Mouse (Mus musculus) neural tube, embryonic 11.5 days (tissue): Measurements from ENCODE around the gene Dcaf12. TPM values are rescaled to one million over a fixed set of nuclear protein-coding genes. Genes with fewer than 3 reads are reported as not detected.
A peak's percentile ranks its signal among the peaks of the same experiment; 100 is the strongest.

Experiments
- ATAC-seq: fragments of 200-750 bp; cut with Nextera tagmentation; 2 replicates; pipeline ENCODE4 v1.8.0; 2017; ENCODE audit warnings: moderate number of reproducible peaks, mild to moderate bottlenecking, moderate TSS enrichment, moderate library complexity; ENCODE audit not compliant: insufficient read depth, low FRiP score, low TSS enrichment
- DNase-seq: peaks from one replicate; pipeline ENCODE4 v3.0.0-alpha.2; 2015; ENCODE audit warnings: low spot score
- H3K27ac ChIP-seq: fragments of 300-500 bp; sonication (generic); 2 replicates; pipeline ENCODE4 v1.5.1; 2014; ENCODE audit warnings: low read depth, mild to moderate bottlenecking, low read length
- H3K27me3 ChIP-seq: fragments of 300-500 bp; sonication (generic); 2 replicates; pipeline ENCODE4 v1.6.1; 2014; ENCODE audit warnings: mild to moderate bottlenecking, low read length, mixed read lengths; ENCODE audit not compliant: control insufficient read depth, insufficient read depth
- H3K36me3 ChIP-seq: fragments of 300-500 bp; sonication (generic); 2 replicates; pipeline ENCODE4 v1.6.1; 2014; ENCODE audit warnings: mild to moderate bottlenecking, low read length, moderate library complexity, mixed read lengths; ENCODE audit not compliant: control insufficient read depth, insufficient read depth
- H3K4me1 ChIP-seq: fragments of 300-500 bp; sonication (generic); 2 replicates; pipeline ENCODE4 v1.6.1; 2014; ENCODE audit warnings: low read length, mixed read lengths; ENCODE audit not compliant: control insufficient read depth, insufficient read depth
- H3K4me2 ChIP-seq: fragments of 300-500 bp; sonication (generic); 2 replicates; pipeline ENCODE4 v1.6.1; 2014; ENCODE audit warnings: low read depth, mild to moderate bottlenecking, moderate library complexity
- H3K4me3 ChIP-seq: fragments of 300-500 bp; sonication (generic); 2 replicates; pipeline ENCODE4 v1.5.1; 2014; ENCODE audit warnings: low read depth, low read length
- H3K9ac ChIP-seq: fragments of 300-500 bp; sonication (generic); 2 replicates; pipeline ENCODE4 v1.6.1; 2014; ENCODE audit warnings: mild to moderate bottlenecking, low read length
- H3K9me3 ChIP-seq: fragments of 300-500 bp; sonication (generic); 2 replicates; pipeline ENCODE4 v1.6.1; 2016; ENCODE audit warnings: low read length; ENCODE audit not compliant: control insufficient read depth
- WGBS: fragments of 180-500 bp; shearing (Covaris S2); extraction: QIAGEN DNeasy Blood & Tissue Kit; methylation state at CpG from one replicate; pipeline ENCODE4 v1.1.7; 2014; 5-methylcytosine and 5-hydroxymethylcytosine counted together
- polyA plus RNA-seq: library from polyadenylated mRNA; unstranded; fragments of >200 nt; fragmentation: Nextera tagmentation; extraction: Ambion mirVana; gene quantifications from 2 replicates; pipeline ENCODE4 v1.2.1, GENCODE M21; 2014

Gene Dcaf12
- polyA plus RNA-seq, 1 experiment from 2014 or later = 64.0 TPM

DNA sequence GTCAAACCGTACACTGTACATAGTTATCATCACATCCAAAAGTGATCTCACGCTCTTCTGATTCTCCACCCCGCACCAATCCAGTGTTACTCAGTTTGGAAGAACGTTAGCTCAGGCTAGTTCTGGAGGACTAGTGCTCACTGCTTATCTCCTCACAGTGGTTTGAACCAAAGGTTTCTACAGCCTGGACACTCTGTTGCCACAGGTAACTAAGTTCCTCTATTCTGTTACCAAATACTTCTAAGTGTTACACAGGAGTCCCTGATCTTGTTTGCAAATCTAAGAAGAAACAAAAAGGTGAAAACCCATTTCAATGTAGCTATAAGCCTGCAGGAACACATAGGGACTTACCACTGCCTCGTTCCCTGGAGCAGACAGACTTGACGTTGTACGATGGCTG, 18.7 kb downstream of the Dcaf12 start:
- Histone ChIP-seq H3K27ac (no peak overlapping the region), H3K9ac (no peak overlapping the region), H3K4me3 (no peak overlapping the region), H3K9me3 (no peaks in the 10 kb centered on the region), H3K4me1 (no peaks in the 10 kb centered on the region), H3K27me3 (no peaks in the 10 kb centered on the region), H3K4me2 (no peak overlapping the region), H3K36me3 (peaks cover 25% of the 10 kb centered on the region)
- DNase-seq (no peak), ATAC-seq (no peak)
- 95% methylated on average over 7 of the region's 7 CpGs for WGBS

GRCm38 (mm10) chr4:41295507-41295906, 19.2 kb downstream of the Dcaf12 start:
- Histone ChIP-seq H3K4me2 (no peak overlapping the region), H3K9me3 (no peaks in the 10 kb centered on the region), H3K27me3 (no peaks in the 10 kb centered on the region), H3K9ac (no peak overlapping the region), H3K4me1 (no peaks in the 10 kb centered on the region), H3K27ac (no peak overlapping the region), H3K36me3 (peaks cover 25% of the 10 kb centered on the region), H3K4me3 (no peak overlapping the region)
- DNase-seq (no peak), ATAC-seq (no peak)
- WGBS = 95% methylated on average over 11 of the region's 11 CpGs

DNA sequence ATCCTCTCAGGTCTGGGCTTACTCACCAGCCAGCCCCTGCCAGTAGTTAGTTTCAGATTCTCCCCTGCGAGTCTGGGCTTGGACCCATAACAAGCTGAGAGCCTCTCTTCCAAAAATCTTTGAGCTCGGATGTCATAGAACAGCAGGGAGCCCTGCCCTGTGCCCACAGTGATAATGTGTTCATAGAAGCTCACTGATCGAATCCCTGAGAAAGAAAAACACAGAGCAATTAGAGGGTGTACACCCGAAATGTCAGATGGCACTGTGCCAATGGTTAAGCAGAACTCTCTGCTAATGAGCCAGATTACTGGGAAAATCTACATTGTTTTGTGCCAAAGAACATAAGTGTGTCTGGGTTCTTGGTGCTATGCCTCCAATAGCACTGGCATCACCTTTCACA, 20.8 kb downstream of the Dcaf12 start:
- 88% methylated on average over 4 of the region's 4 CpGs for WGBS
- no peaks in the 10 kb centered on the region for H3K4me1 ChIP-seq
- no peaks in the 10 kb centered on the region for H3K27me3 ChIP-seq
- H3K36me3 ChIP-seq = peaks cover 23% of the 10 kb centered on the region
- H3K4me2 ChIP-seq = no peak overlapping the region
- no peak overlapping the region for H3K9ac ChIP-seq
- ATAC-seq (no peak), DNase-seq (no peak)
- no peak overlapping the region for H3K27ac ChIP-seq
- no peak overlapping the region for H3K4me3 ChIP-seq
- H3K9me3 ChIP-seq = no peaks in the 10 kb centered on the region

GRCm38 (mm10) chr4:41289802-41290201, 24.9 kb downstream of the Dcaf12 start:
- no peaks in the 10 kb centered on the region for H3K27me3 ChIP-seq
- H3K4me2 ChIP-seq = no peak overlapping the region
- no peak overlapping the region for H3K9ac ChIP-seq
- peaks cover 12% of the 10 kb centered on the region for H3K36me3 ChIP-seq
- ATAC-seq = no peak
- no peak for DNase-seq
- no peaks in the 10 kb centered on the region for H3K9me3 ChIP-seq
- H3K4me1 ChIP-seq = no peaks in the 10 kb centered on the region
- 64% methylated on average over 7 of the region's 7 CpGs for WGBS
- H3K27ac ChIP-seq = no peak overlapping the region
- no peak overlapping the region for H3K4me3 ChIP-seq

DNA sequence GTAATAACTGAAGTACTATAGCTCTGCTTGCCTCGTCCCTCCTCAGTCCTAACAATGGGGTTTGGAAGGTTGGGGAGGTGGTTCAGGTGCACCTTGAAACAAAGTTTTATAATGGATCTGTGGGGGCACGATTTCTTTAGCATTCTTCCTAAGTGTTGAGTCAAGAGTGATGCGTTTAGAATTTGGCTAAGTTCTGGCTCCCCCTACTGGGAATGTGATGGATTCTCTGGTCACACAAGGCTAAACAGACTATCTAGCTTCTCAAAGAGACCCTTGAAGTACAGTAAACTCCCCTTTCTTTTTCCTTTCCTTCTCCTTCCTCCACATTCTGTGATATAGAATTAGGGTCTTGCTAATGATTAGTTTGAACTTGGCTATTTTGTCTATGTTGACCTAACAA, 28.3 kb downstream of the Dcaf12 start:
- DNase-seq (no peak), ATAC-seq (no peak)
- Histone ChIP-seq H3K4me1 (no peaks in the 10 kb centered on the region), H3K36me3 (no peaks in the 10 kb centered on the region; the same call in 1 of the 2 replicates), H3K27me3 (no peaks in the 10 kb centered on the region), H3K27ac (no peak overlapping the region), H3K9me3 (no peaks in the 10 kb centered on the region), H3K4me2 (no peak overlapping the region), H3K9ac (no peak overlapping the region), H3K4me3 (no peak overlapping the region)
- 29% methylated on average over 3 of the region's 3 CpGs for WGBS

GRCm38 (mm10) chr4:41284087-41284486, 30.6 kb downstream of the Dcaf12 start:
- no peak for ATAC-seq
- DNase-seq = no peak
- no peak overlapping the region for H3K4me2 ChIP-seq
- no peak overlapping the region for H3K27ac ChIP-seq
- no peak overlapping the region for H3K4me3 ChIP-seq
- no peak overlapping the region for H3K9ac ChIP-seq
- 90% methylated on average over 2 of the region's 2 CpGs for WGBS
- H3K9me3 ChIP-seq = no peaks in the 10 kb centered on the region
- no peaks in the 10 kb centered on the region for H3K27me3 ChIP-seq
- H3K4me1 ChIP-seq = no peaks in the 10 kb centered on the region
- no peaks in the 10 kb centered on the region for H3K36me3 ChIP-seq

- Histone ChIP-seq H3K27me3 (no peaks in the 10 kb centered on the region), H3K9me3 (no peaks in the 10 kb centered on the region), H3K4me2 (peak overlapping the region; percentile 50), H3K4me1 (peaks cover 22% of the 10 kb centered on the region), H3K4me3 (peak overlapping the region; percentile 93), H3K27ac (no peak overlapping the region), H3K36me3 (no peaks in the 10 kb centered on the region), H3K9ac (peak overlapping the region; percentile 93)
- ATAC-seq (no peak), DNase-seq (no peak)
- 69% methylated on average over 5 of the region's 5 CpGs for WGBS
Observed at GRCm38 (mm10) chr4:41275927-41276326, 38.8 kb downstream of the Dcaf12 start.

DNA sequence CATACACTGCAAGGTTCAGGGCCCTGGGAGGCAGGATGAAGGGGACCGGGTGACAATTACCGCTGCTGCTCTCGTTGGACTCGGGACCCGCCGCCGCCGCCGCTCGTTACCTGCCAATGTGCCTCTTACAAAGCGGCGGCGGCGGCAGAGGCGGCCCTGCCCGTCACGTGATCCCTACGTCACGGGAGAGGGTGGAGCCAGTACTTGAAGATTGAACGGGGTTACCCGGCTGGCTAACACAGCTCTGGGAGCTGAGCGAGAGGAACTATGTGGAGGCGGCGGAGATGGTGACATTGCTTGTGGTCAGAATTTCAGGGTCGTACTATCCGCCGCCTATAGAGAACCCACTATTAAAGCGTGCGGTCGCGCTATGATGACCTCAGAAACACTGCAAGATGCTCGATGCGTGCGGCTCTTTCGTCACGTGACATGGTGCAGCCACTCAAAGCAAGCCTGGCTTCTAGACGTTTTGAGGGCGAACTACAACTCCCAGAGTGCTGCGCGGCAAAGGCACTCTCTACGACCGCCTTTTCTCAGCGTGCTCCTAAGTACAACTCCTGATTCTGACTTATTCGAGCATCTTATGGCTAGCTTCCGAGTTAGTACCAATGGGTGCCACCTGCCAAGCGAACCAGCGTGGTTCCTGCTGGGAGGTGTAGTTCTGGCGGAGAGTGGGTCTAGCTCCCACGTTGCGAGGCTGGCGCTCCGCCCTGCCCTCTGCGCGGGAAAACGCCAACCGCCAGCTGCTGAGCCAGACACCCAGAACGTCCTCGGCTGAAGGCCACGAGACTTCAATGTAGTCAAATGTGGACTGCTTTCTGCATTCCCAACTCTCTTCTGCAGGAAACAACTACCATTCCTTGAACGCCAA, 39.5 kb downstream of the Dcaf12 start, which contains the start of gene Ubap2:
Ubap2 (minus strand) TSS at position 165 of the 871 bp plus-strand sequence.
- peak within 1 kb of the TSS; percentile 89 for H3K4me2 ChIP-seq
- H3K36me3 ChIP-seq = 0 out of 2 replicates have a peak, but pooled peaks cover 4% of the 10 kb centered on the region
- H3K9me3 ChIP-seq = no peaks in the 10 kb centered on the region
- H3K9ac ChIP-seq = peak within 1 kb of the TSS; percentile 93
- H3K4me3 ChIP-seq = peak within 1 kb of the TSS; percentile 93
- WGBS = under 1% methylated on average over 60 of the region's 60 CpGs
- ATAC-seq (peak; percentile 98), DNase-seq (peak; percentile 96)
- peak within 1 kb of the TSS; percentile 83 for H3K27ac ChIP-seq
- no peaks in the 10 kb centered on the region for H3K27me3 ChIP-seq
- peaks cover 22% of the 10 kb centered on the region for H3K4me1 ChIP-seq
